24 mouse cellular contexts compared by ENCODE assay signal in the genomic region with DNA sequence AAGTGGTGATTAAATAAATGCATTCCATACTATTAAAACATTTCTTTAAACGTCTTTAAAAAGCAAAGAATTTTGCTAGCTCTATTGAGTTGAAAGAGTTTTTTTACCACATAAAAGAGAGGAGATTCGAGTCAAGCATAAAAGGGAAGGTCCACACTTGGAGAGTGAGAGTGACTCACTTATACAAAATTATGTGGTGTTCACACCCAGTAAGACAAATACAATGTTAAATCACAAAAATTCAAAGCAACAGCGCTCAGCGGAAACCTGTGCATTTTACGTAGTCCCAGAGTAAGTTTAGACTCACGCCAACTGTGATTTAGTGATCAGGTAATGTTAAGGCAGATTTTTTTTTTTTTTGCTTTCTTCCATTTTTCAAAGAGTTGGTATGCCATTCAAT.
"Had no signal": no experiment of that assay in that cellular context is flagged by ENCODE, and none has a peak within 500 bp of the region (broad histone marks: within the 10 kb centered on the region; RNA-seq: fewer than 3 reads in every experiment).

No protein-coding gene starts in this region.

- H3K27me3 ChIP-seq: hindbrain, embryonic 12.5 days; intestine, embryonic 15.5 days; limb, embryonic 12.5 days had no signal

- H3K4me2 ChIP-seq: heart, embryonic 11.5 days; hindbrain, embryonic 12.5 days; hindbrain, embryonic 14.5 days; intestine, embryonic 15.5 days; limb, embryonic 12.5 days had no signal

- H3K4me3 ChIP-seq: heart, adult 2 months; hindbrain, embryonic 10.5 days; hindbrain, embryonic 12.5 days; intestine, embryonic 15.5 days; layer of hippocampus, adult 2 months; left cerebral cortex, adult 2 months; limb, embryonic 10.5 days; limb, embryonic 12.5 days had no signal

- DNase-seq: gastrocnemius, postnatal 14 days; gastrocnemius, postnatal 36 days; heart, adult 11 months; heart, adult 2 months; heart, postnatal 10 days; heart, postnatal 4 days; kidney, adult 18-20 months; kidney, adult 8-10 months; kidney, postnatal 10 days; kidney, postnatal 25 days; kidney, postnatal 4 days; liver had no signal

- ATAC-seq: hindbrain, embryonic 16.5 days; inflammation-experienced regulatory T-cells, adult 6 months; intestine, embryonic 15.5 days; intestine, postnatal 0 days had no signal

- H3K27ac ChIP-seq: heart, adult 2 months; hindbrain, embryonic 10.5 days; hindbrain, embryonic 12.5 days; hindbrain, embryonic 14.5 days; intestine, embryonic 15.5 days; layer of hippocampus, adult 2 months; left cerebral cortex, adult 2 months; limb, embryonic 10.5 days; limb, embryonic 12.5 days had no signal

- H3K9me3 ChIP-seq: hindbrain, embryonic 10.5 days; hindbrain, embryonic 12.5 days; intestine, embryonic 15.5 days; limb, embryonic 10.5 days; limb, embryonic 12.5 days had no signal

- H3K36me3 ChIP-seq: hindbrain, embryonic 10.5 days; hindbrain, embryonic 12.5 days; intestine, embryonic 15.5 days; limb, embryonic 10.5 days; limb, embryonic 12.5 days had no signal

- H3K4me1 ChIP-seq: hindbrain, embryonic 10.5 days; intestine, embryonic 15.5 days had no signal

- H3K9ac ChIP-seq: hindbrain, embryonic 12.5 days; hindbrain, embryonic 14.5 days; intestine, embryonic 15.5 days; limb, embryonic 12.5 days had no signal
